Mouse (Mus musculus) erythroblast, embryonic 14.5 days (primary cell): ENCODE measurements around the gene Mgat3.

Experiments
- GATA1 ChIP-seq: IDR thresholded peaks from 2 replicates; pipeline ENCODE4 v1.6.1; 2012; ENCODE audit warnings: low read length, inconsistent platforms, mixed read lengths
- TAL1 ChIP-seq: IDR thresholded peaks from 3 replicates; pipeline ENCODE4 v1.6.1; 2012; ENCODE audit warnings: low read length, inconsistent platforms, mixed read lengths

DNA sequence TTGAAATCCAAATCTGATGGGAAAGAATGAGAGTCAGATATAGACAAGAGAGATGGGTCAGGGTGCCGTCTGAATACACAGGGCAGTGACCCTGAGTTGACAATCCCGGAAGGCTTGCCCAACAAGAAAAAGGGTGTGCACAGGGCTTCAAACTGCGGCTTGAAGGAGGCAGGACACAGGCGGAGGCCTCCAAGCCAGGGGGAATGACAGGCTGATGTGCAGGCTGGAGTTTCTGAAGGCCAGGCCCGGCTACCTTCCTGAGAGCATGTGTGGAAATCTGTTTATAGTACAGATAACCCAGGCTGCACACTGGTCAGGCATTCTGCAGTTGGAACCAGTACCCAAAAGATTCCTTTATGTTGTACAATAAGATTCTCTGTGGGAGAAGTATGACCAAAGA lies 26.0 kb upstream of the Mgat3 start:
- TF ChIP-seq GATA1 (no peak), TAL1 (no peak)
